Mouse (Mus musculus): Measurements from ENCODE around the gene Sobp. TPM values are rescaled to one million over a fixed set of nuclear protein-coding genes. Genes with fewer than 3 reads are reported as not detected.

Gene Sobp
- total RNA-seq, 1 experiment = 0.31 TPM

- Histone ChIP-seq H3K9me3 (ENCODE audit: control insufficient read depth, insufficient read depth, low read depth, low read length) (no peaks in the 10 kb centered on the region), H3K4me3 (ENCODE audit: insufficient read depth in 1 of 2, low read depth in 1 of 2, low read length in 2 of 2, poor library complexity in 1 of 2, severe bottlenecking in 1 of 2) (peak overlapping the region in 1 of 2 experiments; percentile 83; a peak in 1 of 4 replicates), H3K27ac (ENCODE audit: insufficient read depth, low read depth, low read length, poor library complexity, severe bottlenecking) (no peak overlapping the region), H3K36me3 (ENCODE audit: control insufficient read depth, insufficient read depth, low read length, poor library complexity, severe bottlenecking) (no peaks in the 10 kb centered on the region), H3K4me1 (ENCODE audit: control insufficient read depth in 2 of 2, insufficient read depth in 2 of 2, low read length in 2 of 2, poor library complexity in 1 of 2) (0 out of 4 replicates have a peak, but pooled peaks cover 0 to 6% of the 10 kb centered on the region in 2 experiments), H3K9ac (ENCODE audit: insufficient read depth, low read depth, low read length, poor library complexity, severe bottlenecking) (no peak overlapping the region)
- DNase-seq (ENCODE audit: low read depth, low spot score) = no peak
- in situ Hi-C loops (cut with MboI; ENCODE audit: low sequenced_read_pairs in 2 of 2, unreplicated experiment in 2 of 2) = no loop called here
- TF ChIP-seq ZC3H11A (IDR thresholded peaks at IDR 0.05; ENCODE audit: borderline replicate concordance, low read depth, low read length) = no peak
- no peak for TF ChIP-seq HCFC1 (IDR thresholded peaks at IDR 0.05; ENCODE audit: borderline replicate concordance, insufficient read depth, low read length)
- TF ChIP-seq ZNF384 (IDR thresholded peaks at IDR 0.05; ENCODE audit: low read depth, low read length) = no peak
- no peak for TF ChIP-seq MAFK (IDR thresholded peaks at IDR 0.05; ENCODE audit: insufficient read depth, low read depth, low read length)
- no peak for TF ChIP-seq CHD2 (IDR thresholded peaks at IDR 0.05; ENCODE audit: low read depth, low read length)
These were observed 1.8 kb downstream of the Sobp start for GRCm38 (mm10) chr10:43172554-43172953.

- Histone ChIP-seq H3K36me3 (ENCODE audit: control insufficient read depth, insufficient read depth, low read length, poor library complexity, severe bottlenecking) (no peaks in the 10 kb centered on the region), H3K27ac (ENCODE audit: insufficient read depth, low read depth, low read length, poor library complexity, severe bottlenecking) (no peak overlapping the region), H3K4me3 (ENCODE audit: insufficient read depth in 1 of 2, low read depth in 1 of 2, low read length in 2 of 2, poor library complexity in 1 of 2, severe bottlenecking in 1 of 2) (no peak overlapping the region), H3K9ac (ENCODE audit: insufficient read depth, low read depth, low read length, poor library complexity, severe bottlenecking) (no peak overlapping the region), H3K9me3 (ENCODE audit: control insufficient read depth, insufficient read depth, low read depth, low read length) (no peaks in the 10 kb centered on the region), H3K4me1 (ENCODE audit: control insufficient read depth in 2 of 2, insufficient read depth in 2 of 2, low read length in 2 of 2, poor library complexity in 1 of 2) (0 out of 4 replicates have a peak, but pooled peaks cover 0 to 6% of the 10 kb centered on the region in 2 experiments)
- in situ Hi-C loops (cut with MboI; ENCODE audit: low sequenced_read_pairs in 2 of 2, unreplicated experiment in 2 of 2) = no loop called here
- no peak for DNase-seq (ENCODE audit: low read depth, low spot score)
- TF ChIP-seq CHD2 (IDR thresholded peaks at IDR 0.05; ENCODE audit: low read depth, low read length) (no peak), MAFK (IDR thresholded peaks at IDR 0.05; ENCODE audit: insufficient read depth, low read depth, low read length) (no peak), HCFC1 (IDR thresholded peaks at IDR 0.05; ENCODE audit: borderline replicate concordance, insufficient read depth, low read length) (no peak), ZC3H11A (IDR thresholded peaks at IDR 0.05; ENCODE audit: borderline replicate concordance, low read depth, low read length) (no peak), ZNF384 (IDR thresholded peaks at IDR 0.05; ENCODE audit: low read depth, low read length) (no peak)
These were observed 2.3 kb downstream of the Sobp start for GRCm38 (mm10) chr10:43172066-43172465.

- Histone ChIP-seq H3K9ac (ENCODE audit: insufficient read depth, low read depth, low read length, poor library complexity, severe bottlenecking) (no peak overlapping the region), H3K4me3 (ENCODE audit: insufficient read depth in 1 of 2, low read depth in 1 of 2, low read length in 2 of 2, poor library complexity in 1 of 2, severe bottlenecking in 1 of 2) (no peak overlapping the region), H3K4me1 (ENCODE audit: control insufficient read depth in 2 of 2, insufficient read depth in 2 of 2, low read length in 2 of 2, poor library complexity in 1 of 2) (0 out of 4 replicates have a peak, but pooled peaks cover 0 to 6% of the 10 kb centered on the region in 2 experiments), H3K27ac (ENCODE audit: insufficient read depth, low read depth, low read length, poor library complexity, severe bottlenecking) (no peak overlapping the region), H3K36me3 (ENCODE audit: control insufficient read depth, insufficient read depth, low read length, poor library complexity, severe bottlenecking) (no peaks in the 10 kb centered on the region), H3K9me3 (ENCODE audit: control insufficient read depth, insufficient read depth, low read depth, low read length) (no peaks in the 10 kb centered on the region)
- no peak for TF ChIP-seq ZNF384 (IDR thresholded peaks at IDR 0.05; ENCODE audit: low read depth, low read length)
- TF ChIP-seq HCFC1 (IDR thresholded peaks at IDR 0.05; ENCODE audit: borderline replicate concordance, insufficient read depth, low read length) = no peak
- no peak for TF ChIP-seq MAFK (IDR thresholded peaks at IDR 0.05; ENCODE audit: insufficient read depth, low read depth, low read length)
- no peak for TF ChIP-seq ZC3H11A (IDR thresholded peaks at IDR 0.05; ENCODE audit: borderline replicate concordance, low read depth, low read length)
- no peak for TF ChIP-seq CHD2 (IDR thresholded peaks at IDR 0.05; ENCODE audit: low read depth, low read length)
- DNase-seq (ENCODE audit: low read depth, low spot score) = no peak
- in situ Hi-C loops (cut with MboI; ENCODE audit: low sequenced_read_pairs in 2 of 2, unreplicated experiment in 2 of 2) = no loop called here
These were observed 3.2 kb downstream of the Sobp start for GRCm38 (mm10) chr10:43171106-43171505.

- H3K4me3 ChIP-seq (ENCODE audit: insufficient read depth in 1 of 2, low read depth in 1 of 2, low read length in 2 of 2, poor library complexity in 1 of 2, severe bottlenecking in 1 of 2) = no peak overlapping the region
- no peak for DNase-seq (ENCODE audit: low read depth, low spot score)
- TF ChIP-seq CHD2 (IDR thresholded peaks at IDR 0.05; ENCODE audit: low read depth, low read length) (no peak), ZC3H11A (IDR thresholded peaks at IDR 0.05; ENCODE audit: borderline replicate concordance, low read depth, low read length) (no peak), ZNF384 (IDR thresholded peaks at IDR 0.05; ENCODE audit: low read depth, low read length) (no peak), MAFK (IDR thresholded peaks at IDR 0.05; ENCODE audit: insufficient read depth, low read depth, low read length) (no peak), HCFC1 (IDR thresholded peaks at IDR 0.05; ENCODE audit: borderline replicate concordance, insufficient read depth, low read length) (no peak)
- in situ Hi-C loops (cut with MboI; ENCODE audit: low sequenced_read_pairs in 2 of 2, unreplicated experiment in 2 of 2) = no loop called here
- H3K9me3 ChIP-seq (ENCODE audit: control insufficient read depth, insufficient read depth, low read depth, low read length) = no peaks in the 10 kb centered on the region
- 0 out of 4 replicates have a peak, but pooled peaks cover 0 to 2% of the 10 kb centered on the region in 2 experiments for H3K4me1 ChIP-seq (ENCODE audit: control insufficient read depth in 2 of 2, insufficient read depth in 2 of 2, low read length in 2 of 2, poor library complexity in 1 of 2)
- no peaks in the 10 kb centered on the region for H3K36me3 ChIP-seq (ENCODE audit: control insufficient read depth, insufficient read depth, low read length, poor library complexity, severe bottlenecking)
- no peak overlapping the region for H3K9ac ChIP-seq (ENCODE audit: insufficient read depth, low read depth, low read length, poor library complexity, severe bottlenecking)
- no peak overlapping the region for H3K27ac ChIP-seq (ENCODE audit: insufficient read depth, low read depth, low read length, poor library complexity, severe bottlenecking)
These were observed 5.5 kb downstream of the Sobp start for GRCm38 (mm10) chr10:43168847-43169246.
